Mouse (Mus musculus): ENCODE data around the gene Exosc2.
A peak's percentile ranks its signal among the peaks of the same experiment; 100 is the strongest.
"Not testable (repeated sequence)": the region's sequence is repeated elsewhere in the genome, so short reads cannot be mapped to it uniquely, and the experiment has no call there.

Gene Exosc2

DNA sequence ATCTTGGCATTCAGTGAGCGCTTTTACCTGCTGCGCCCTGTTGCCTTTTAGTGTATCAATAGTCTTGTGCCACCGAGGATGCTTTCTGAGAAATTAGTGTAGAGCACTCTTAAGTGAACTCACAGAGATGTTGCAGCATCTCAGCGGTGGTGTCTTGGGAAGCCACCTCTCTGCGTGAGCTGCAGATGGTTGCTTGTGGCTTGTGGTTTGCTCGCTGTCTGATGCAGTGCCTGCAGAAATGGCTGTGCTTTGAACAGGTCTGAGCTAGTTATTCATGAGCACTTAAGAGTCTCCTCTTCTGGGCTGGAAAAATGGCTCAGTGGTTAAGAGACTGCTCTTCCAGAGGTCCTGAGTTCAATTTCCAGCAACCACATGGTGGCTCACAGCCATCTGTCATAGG lies 8.1 kb downstream of the Exosc2 start:
- DNase-seq = no peak

DNA sequence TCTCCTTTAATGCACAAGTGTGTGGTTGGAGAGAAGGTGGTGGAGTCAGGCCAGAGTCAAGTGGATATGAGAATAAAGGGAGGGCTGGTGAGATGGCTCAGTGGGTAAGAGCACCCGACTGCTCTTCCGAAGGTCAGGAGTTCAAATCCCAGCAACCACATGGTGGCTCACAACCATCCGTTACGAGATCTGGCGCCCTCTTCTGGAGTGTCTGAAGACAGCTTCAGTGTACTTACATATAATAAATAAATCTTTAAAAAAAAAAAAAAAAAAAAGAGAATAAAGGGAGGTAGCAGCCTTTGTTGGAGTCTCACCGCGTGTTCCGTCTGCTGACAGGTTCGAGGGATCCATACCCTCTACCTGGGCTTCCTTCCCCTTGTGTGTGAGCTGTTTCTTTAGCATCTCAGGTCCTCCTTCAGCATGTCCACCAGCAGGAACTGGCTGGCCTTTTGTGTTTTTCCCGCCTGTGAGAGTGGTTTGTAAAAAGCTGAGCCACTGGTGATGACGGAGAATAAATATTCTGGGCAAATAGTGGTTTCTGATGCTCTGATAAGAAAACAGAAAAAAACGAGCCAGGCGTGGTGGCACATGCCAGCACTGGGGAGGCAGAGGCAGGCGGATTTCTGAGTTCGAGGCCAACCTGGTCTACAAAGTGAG lies 10.7 kb downstream of the Exosc2 start:
- DNase-seq = not testable (repeated sequence)

DNA sequence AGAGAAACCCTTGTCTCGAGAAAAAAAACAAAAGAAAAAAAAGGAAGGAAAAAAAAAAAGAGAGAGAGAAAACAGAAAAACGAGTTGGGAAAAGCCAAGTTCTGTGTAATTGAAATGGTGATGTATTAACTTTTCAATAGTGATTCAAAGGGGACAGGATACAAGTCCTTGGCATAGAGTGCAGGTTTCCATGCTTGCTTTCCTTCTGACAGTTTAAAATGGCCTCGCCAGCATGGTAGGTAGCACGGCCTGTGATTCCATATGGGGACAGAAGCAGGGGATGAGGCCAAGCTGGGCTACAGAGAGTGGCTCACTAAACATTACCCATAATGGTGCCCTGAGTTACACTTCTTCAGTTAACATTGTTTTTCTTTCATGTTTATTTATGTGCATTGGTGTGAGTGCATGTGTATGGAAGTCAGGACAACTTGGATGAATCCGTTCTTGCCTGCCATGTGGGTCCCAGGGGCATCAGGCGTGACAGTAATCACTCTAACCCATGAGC lies 11.3 kb downstream of the Exosc2 start:
- peak; percentile 51 for DNase-seq

DNA sequence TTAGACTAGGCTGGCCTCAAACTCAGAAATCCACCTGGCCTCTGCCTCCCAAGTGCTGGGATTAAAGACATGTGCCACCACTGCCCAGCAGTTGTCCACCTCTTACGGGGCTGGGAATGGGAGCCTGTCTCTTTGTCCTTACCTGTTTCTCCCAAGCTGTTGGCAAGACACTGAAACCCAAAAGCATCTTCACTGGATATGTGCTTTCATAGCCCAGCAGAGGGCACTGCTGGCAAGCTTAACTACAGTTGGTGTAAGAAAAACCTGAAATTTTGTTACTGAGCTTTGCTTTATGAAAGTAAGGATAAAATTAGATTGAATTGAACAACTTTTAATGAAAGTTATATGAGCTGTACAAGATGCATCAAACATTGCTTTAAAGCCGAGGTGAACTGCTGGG lies 13.2 kb downstream of the Exosc2 start:
- peak; percentile 70 for DNase-seq

DNA sequence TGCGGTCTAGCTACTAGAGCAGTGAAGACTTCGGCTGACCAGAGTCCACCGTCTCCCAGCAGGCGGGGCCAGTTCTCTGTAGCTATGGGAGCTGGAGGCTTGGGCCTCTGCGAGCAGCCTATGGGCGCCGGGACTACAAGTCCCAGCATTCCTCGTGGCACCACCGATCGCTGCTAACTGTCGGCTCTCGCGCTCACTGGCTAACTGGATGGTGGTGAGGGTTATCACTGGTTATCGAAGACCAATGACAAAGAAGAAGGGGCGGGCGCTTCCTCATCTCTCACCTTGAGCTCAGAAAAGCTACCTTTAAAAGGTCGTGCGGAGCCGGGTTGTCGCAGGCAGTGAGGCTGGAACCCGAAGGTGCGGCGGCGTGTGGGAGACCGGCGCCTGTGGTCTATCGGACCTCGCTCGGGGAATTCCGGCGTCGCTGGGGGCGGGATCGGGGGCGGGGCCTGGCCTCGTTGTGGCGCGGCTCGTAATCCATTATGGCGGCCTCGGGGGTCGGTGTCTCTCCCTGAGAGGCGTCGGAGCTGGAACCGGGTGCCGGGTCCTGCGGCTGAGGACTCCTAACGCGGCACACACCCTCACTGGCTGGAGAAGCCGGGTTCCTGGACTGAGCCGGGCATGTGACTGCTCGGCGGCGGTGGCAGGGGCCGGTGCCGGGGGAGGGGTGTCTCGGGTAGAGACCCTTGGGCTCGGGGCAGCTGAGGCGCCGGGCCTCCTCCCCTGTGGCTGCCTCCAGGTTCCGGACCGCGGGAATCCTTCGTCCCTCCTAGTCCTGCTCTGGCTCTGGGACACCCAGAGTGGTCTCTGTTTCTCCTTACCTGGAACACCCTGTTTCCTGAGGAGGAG lies 17.8 kb downstream of the Exosc2 start, which contains the start of gene Abl1:
TSS of gene Abl1 (plus strand) at position 303 of the 852 bp plus-strand sequence.
- peak; percentile 99 for DNase-seq

DNA sequence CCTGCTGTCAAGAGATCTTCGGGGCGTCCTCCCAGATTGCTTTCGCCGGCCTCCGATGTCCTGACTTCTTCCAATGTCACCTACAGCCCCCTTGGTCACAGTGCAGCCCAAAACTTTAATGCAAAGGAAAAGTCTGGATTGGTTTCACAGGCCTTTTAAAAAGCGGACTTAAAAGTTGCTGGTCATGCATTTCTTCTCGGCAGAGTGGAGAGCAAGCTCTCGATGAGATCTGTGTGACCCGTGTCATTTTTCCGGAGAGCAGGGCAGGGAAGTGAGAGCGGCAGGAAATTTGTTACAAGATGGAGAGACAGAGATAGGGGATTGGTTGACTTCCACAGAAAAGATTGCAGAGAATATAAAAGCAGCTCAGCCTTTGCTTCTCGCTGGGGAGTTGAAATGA lies 18.5 kb downstream of the Exosc2 start:
- DNase-seq = peak; percentile 48

DNA sequence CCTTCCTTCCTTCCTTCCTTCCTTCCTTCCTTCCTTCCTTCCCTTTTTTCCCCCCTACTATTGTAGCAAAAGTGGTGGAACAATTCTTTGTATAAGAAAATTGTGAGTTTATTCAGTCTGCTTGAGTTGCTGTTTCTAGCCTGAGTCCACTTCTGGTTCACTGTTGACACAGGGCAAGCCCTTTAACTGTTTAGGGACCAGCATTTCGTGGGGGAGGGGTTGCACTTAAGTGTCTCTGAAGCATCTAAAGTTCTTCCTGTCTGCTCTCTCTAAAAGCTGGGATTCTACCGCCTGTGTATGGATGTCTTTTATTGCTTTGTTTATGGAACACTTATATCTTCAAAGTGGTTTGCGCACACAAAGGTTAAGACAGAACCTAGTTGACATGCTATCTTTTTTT lies 19.5 kb downstream of the Exosc2 start:
- no peak for DNase-seq

DNA sequence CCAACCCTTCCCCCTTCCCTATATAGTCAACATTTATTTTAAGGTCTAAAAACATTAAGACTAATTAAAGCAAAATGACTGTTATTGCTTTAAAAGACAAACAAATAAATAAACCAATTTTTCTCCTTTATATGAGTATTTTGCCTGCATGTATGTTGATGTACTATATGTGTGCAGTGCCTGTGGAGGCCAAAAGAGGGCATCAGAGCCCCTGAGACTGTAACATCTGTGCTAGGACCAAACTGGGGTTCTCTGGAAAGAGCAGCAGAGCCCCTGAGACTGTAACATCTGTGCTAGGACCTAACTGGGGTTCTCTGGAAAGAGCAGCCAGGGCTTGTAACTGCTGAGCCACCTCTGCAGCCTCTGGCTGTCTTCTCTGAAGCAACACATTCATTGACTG lies 27.7 kb downstream of the Exosc2 start:
- DNase-seq = no peak

DNA sequence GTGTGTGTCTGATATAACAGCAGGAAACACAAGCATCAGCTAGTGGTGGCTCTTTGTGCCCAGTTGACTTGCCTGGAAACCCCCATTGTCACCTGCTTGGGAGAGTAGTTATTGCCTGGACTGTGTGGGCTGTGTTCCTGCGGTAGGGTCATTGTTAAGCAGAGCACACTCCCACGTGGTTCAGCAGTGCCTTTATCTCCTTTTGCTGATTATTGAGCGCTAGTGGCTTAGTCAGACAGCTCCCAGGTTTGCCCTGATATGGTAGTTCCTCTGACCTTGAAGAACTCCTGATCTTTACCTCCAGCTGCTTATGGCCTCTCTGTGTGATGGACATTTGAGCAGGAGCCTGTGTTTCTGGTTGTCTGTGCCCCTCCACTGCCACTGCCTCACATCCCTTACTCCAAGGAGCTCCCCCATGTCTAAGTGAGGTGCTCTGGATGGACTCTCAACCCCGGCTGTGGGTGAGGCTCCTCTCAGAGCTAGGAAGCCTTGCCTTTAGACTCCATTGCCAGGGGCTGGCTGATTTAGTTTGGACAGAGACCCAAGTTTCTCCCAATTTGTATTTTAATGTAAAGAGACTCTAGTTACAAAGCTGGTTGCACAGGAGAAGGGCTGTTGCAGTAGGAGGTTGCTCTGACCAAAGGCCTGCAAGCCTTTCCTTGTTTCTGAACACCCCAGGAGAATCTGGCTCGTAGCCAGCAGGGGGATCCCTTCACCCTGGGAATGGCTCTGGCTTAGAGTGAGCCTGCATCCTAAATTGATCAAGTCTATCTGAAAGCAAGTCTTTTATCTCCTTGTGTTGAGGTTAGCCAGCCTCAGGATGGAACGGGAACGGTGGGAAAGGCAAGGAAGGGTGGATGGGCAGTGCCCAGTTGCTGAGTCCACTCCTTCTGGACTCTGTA lies 30.3 kb downstream of the Exosc2 start:
- DNase-seq = no peak

DNA sequence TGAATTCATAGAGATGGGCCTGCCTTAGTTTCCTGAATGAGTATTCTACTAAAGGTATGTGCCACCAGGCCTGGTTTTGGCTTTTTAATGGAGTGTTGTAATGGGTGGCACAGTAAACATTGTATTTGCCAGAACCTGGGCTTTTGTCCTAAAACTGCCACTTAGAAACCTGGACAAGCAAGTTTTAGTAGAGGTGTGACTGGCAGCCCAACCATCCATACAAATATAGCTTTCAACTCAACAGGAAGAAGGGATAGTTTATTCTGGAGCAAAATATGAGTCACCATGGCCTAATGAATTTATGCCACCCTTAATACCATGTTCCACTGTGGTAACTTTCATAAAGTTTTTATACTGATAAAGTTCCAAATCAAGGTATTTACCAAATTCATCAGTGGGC lies 32.7 kb downstream of the Exosc2 start:
- DNase-seq = no peak

DNA sequence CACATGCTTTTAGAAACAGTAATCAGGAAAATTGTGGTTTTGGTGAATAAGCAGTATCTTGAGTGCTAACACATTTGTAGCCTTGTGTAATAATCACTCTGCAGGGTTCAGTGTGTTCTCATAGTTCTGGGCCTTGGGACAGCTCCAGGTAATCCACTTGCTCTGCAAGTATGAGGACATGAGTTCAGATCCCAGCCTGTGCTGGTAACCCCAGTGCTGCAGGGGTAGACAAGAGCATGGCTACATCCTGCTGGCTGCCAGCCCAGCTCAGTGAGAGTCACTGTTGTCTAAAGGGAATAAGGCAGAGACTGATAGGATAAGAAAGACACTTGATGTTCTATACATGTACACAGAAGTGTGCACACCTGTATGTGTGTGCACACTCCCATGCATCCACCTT lies 35.4 kb downstream of the Exosc2 start:
- no peak for DNase-seq

DNA sequence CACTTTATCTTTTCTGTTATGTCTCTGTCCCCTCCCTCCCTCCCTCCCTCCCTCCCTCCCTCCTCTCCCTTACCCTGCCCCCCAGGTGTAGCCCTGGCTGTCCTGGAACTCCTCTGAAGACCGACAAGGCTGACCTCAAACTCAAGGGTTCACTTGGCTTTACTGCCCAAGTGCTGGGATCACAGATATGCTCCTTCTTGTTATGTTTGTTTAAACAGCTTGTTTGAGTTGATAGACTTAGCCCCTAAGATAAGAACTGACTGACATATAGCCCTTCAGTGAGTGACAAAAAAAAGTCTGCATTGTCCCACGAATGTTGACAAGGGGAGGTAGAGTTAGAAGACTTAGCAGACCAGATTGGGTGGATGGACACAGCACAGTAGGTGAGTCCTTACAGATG lies 36.0 kb downstream of the Exosc2 start:
- no peak for DNase-seq

DNA sequence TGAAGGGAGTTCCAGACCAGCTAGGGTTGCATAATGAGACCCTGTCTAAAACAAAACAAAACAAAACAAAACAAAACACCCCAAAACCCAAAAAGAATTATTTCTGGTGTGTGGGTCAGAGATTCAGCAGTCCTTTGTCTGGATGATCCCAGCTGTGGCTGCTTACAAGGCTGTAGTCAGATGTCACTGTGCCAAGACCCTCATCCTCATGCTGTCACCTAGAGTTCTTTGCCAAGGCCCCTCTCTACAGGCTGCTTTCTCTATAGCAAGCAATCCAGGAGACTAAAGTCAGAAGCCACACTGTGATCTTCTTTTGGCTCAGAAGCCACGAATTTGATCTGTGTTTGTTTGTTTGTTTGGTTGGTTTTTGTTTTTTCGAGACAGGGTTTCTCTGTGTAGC lies 42.2 kb downstream of the Exosc2 start:
- DNase-seq = no peak

DNA sequence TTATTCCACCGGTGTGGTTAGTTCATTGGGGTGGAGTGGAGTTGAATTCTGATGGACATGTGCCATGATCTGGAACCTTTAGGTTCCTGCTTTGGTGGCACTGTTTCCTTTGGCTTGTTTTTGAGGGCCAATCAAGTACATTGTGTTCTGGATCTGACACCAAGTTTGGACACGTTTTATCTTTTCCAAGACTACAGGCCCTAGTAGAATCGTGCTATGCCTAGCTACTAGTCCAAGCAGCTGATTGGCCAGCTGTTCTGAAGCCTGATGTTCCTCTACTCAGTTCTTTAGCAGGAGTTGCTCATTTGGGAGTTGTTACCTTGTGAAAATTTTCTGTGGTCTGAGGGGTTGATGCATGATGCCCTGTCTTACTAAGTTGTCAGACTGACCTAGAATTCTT lies 43.3 kb downstream of the Exosc2 start:
- DNase-seq = no peak

DNA sequence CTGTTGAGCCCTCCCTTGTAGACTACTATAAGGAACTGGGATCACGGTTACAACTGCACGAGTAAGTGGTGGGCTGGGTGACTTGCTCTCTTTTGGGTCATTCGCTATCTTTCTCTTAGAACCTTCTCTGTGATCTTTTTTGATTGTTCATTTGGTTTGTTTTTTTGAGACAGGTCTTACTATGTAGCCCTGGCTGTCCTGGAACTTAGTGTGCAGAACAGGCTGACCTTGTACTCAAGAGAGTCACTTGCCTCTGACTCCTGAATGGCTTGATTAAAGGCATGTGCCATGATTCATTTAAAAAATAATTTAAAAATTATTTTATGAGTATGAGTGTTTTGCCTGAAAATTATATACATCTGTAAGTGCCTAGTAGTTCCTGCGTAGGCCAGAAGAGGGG lies 44.3 kb downstream of the Exosc2 start:
- no peak for DNase-seq

DNA sequence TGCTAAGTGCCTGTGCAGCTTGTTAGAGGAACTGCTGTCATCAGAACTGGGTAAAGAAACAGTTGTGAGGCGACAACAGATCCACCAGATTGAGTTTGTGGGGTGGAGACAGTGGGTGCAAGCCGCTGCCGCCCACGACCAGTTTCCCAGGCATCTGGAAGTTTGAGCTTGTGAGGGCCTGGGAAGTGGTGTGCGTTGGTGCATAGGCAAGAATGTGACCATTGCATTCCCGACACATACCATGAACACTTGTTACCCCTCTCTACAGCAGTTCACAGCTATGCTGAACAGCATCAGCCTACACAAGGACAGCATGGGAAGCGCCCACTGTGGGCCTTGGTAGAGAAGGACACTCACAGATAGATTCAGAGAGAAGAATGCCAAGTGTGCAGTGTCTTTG lies 45.5 kb downstream of the Exosc2 start:
- no peak for DNase-seq

DNA sequence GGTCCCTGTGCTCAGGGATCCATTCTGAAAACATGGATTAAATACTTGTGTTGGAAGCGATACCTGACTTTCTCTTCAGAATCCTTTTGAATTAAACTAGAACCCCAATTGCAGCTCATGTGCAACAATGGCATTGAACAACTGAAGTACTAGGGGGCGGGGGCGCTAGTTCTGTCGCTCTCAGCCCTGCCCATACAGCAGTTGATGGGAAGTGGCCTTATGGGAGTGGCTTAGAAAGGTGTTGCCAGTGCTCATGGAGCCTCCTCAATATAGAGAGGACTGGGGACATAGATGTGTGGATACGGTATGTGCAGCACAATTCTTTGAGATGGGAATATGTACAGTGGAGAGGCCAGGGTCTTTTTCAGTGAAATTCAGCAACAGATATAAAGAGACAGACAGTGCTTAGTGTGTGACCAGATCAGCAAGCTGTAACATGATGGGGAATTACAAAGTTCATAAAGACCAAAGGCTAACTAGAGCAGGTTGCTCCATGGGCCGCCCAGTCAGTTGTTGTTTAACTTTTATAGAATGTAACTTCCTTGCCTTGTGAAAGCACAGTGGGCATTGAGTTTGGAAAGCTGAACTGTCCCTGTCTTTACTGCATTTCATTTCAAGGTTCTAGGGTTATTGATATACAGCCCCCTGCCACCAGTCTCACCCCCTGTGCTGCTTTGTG lies 48.8 kb downstream of the Exosc2 start:
- peak; percentile 83 for DNase-seq

DNA sequence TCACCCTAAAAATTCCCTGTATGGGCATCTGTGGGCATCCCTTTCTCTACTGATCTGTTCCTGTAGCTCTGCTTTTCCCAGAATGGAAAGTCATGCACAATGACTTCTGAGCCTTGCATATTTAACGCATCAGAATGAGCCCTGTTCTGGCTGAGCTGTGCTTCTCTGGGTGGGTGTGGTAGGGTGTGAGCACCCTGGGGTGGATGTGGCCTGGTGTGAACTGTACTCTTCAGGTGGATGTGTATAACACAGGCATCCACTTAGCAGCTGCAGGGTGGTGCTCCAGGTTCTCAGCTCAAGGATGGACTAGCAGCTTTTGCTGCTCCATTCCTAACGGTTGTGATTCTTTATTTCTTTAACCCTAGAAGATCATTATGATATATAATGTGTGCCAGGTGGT lies 49.4 kb downstream of the Exosc2 start:
- DNase-seq = no peak

DNA sequence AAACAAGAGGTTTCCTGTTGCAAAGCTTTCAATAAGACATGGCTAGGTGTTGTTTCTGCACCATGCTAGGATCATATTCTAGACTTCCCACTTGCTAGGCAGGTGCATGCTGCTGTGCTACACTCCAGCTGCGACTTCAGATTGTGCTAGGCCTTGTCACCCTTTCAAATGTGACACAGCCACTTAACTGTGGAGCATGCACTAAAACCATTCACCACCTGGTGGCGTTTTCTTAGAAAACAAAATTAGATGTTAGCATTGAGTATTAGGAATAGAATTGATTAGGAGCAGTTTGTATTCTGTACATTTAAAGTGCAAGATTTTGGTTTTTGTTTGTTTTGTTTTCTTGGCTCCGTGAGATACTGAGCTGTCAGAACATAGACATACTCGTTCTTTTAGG lies 50.3 kb downstream of the Exosc2 start:
- peak; percentile 44 for DNase-seq

DNA sequence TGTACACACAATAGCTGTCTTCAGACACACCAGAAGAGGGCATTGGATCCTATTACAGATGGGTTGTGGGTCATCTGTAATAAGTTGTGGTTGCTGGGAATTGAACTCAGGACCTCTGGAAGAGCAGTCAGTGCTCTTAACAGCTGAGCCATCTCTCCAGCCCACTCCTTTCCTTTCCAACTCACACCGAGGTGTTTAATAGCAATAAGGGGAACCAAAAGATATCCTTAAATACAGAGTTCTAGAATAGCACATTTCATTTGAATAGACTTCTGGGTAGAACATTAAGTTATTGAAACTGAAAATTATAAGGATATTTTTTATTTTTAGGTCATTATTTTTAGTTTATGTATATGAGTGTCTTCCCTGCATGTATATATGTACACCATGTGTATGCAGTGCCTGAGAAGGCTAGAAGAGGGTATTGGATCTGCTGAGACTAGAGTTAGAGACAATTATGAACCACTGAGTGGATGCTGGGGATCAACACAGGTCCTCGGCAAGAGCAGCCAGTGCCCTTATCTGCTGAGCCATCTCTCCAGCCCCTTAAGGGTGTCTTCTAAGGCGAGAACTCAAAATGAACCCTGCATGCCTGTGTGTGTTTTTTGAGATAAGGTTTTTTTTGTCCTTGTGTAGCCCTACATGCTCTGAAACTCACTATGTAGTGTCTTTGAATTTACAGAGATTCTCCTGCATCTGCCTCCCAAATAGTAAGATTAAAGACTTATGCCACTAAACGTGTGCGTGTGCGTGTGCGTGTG lies 54.4 kb downstream of the Exosc2 start:
- DNase-seq = no peak

DNA sequence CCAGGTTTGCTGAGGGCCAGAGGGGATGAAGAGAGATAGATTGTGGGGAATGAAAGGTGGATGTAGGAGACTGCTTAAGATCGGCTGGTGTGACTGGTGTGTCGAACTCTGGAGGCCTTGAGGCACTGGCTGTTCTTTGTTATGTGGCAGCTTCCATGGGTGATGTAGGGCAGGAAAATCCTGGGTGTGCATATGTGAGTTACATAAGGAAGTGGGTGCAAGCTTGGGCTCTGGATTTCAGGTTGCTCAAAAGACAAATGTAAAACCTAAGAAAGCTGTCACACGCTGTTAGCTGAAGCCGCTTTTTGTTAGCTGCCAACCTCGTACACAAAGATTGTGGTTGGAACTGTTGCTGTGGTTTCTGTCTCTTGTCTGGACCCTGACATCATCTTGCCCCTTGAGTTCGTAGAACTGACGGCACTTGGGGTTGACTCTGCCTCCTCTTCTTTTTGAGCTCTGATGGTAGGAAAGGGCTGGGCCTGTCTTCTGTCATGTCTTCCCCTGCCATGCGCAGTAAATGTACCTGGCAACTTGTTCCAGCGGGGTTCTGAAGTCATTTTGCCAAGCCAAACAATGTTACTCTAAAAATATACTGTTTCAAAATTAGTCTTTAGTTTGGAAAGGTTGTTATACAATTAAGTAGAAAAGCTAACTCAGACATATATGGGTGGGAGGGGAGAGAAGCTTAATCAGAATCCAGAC lies 57.2 kb downstream of the Exosc2 start:
- DNase-seq = no peak

Data from kidney, adult 9 months (tissue).